Mouse (Mus musculus): ENCODE data around the gene Emp1.

Emp1 gene

GRCm38 (mm10) chr6:135363344-135364040 lies 1.1 kb downstream of the Emp1 start:
- in situ Hi-C loops (cut with MboI): no loop called here

GRCm38 (mm10) chr6:135364041-135364745 lies 1.8 kb downstream of the Emp1 start:
- in situ Hi-C loops (cut with MboI): no loop called here

GRCm38 (mm10) chr6:135364891-135365301 lies 2.6 kb downstream of the Emp1 start:
- in situ Hi-C loops (cut with MboI): no loop called here

- in situ Hi-C loops (cut with MboI): no loop called here
Measured at GRCm38 (mm10) chr6:135365614-135366013, 3.3 kb downstream of the Emp1 start.

GRCm38 (mm10) chr6:135368230-135368629 lies 5.9 kb downstream of the Emp1 start:
- in situ Hi-C loops (cut with MboI): no loop called here

GRCm38 (mm10) chr6:135369551-135369968 lies 7.2 kb downstream of the Emp1 start:
- in situ Hi-C loops (cut with MboI): no loop called here

GRCm38 (mm10) chr6:135370954-135371353 lies 8.6 kb downstream of the Emp1 start:
- in situ Hi-C loops (cut with MboI): no loop called here

- in situ Hi-C loops (cut with MboI): no loop called here
Measured at GRCm38 (mm10) chr6:135373357-135373756, 11.0 kb downstream of the Emp1 start.

- in situ Hi-C loops (cut with MboI): loop anchor here (5.0 to 25.0 kb wide), 2 partner anchors 129 to 289 kb away; no protein-coding TSS in a partner anchor
Measured at GRCm38 (mm10) chr6:135375818-135376217, 13.5 kb downstream of the Emp1 start.

- in situ Hi-C loops (cut with MboI): loop anchor here (5.0 to 25.0 kb wide), 2 partner anchors 129 to 289 kb away; no protein-coding TSS in a partner anchor
Measured at GRCm38 (mm10) chr6:135376248-135376647, 13.9 kb downstream of the Emp1 start.

GRCm38 (mm10) chr6:135377583-135378319 lies 15.4 kb downstream of the Emp1 start:
- in situ Hi-C loops (cut with MboI): loop anchor here (5.0 to 25.0 kb wide), 2 partner anchors 130 to 290 kb away; no protein-coding TSS in a partner anchor

- in situ Hi-C loops (cut with MboI): loop anchor here (25.0 kb wide), 1 partner anchor 297 kb away; no protein-coding TSS in a partner anchor
Measured at GRCm38 (mm10) chr6:135383919-135384318, 21.6 kb downstream of the Emp1 start.

- in situ Hi-C loops (cut with MboI): loop anchor here (25.0 kb wide), 1 partner anchor 299 kb away; no protein-coding TSS in a partner anchor
Measured at GRCm38 (mm10) chr6:135385738-135386459, 23.6 kb downstream of the Emp1 start.

- in situ Hi-C loops (cut with MboI): loop anchor here (25.0 kb wide), 1 partner anchor 300 kb away; no protein-coding TSS in a partner anchor
Measured at GRCm38 (mm10) chr6:135387653-135388052, 25.3 kb downstream of the Emp1 start.

GRCm38 (mm10) chr6:135388711-135389110 lies 26.4 kb downstream of the Emp1 start:
- in situ Hi-C loops (cut with MboI): loop anchor here (25.0 kb wide), 1 partner anchor 301 kb away; no protein-coding TSS in a partner anchor

GRCm38 (mm10) chr6:135390398-135390797 lies 28.1 kb downstream of the Emp1 start:
- in situ Hi-C loops (cut with MboI): loop anchor here (25.0 kb wide), 1 partner anchor 303 kb away; no protein-coding TSS in a partner anchor

- in situ Hi-C loops (cut with MboI): loop anchor here (25.0 kb wide), 1 partner anchor 308 kb away; no protein-coding TSS in a partner anchor
Measured at GRCm38 (mm10) chr6:135395375-135395774, 33.0 kb downstream of the Emp1 start.

- in situ Hi-C loops (cut with MboI): loop anchor here (25.0 kb wide), 1 partner anchor 310 kb away; no protein-coding TSS in a partner anchor
Measured at GRCm38 (mm10) chr6:135397089-135397488, 34.7 kb downstream of the Emp1 start.

GRCm38 (mm10) chr6:135397788-135398187 lies 35.4 kb downstream of the Emp1 start:
- in situ Hi-C loops (cut with MboI): loop anchor here (25.0 kb wide), 1 partner anchor 310 kb away; no protein-coding TSS in a partner anchor

- in situ Hi-C loops (cut with MboI): loop anchor here (25.0 kb wide), 1 partner anchor 312 kb away; no protein-coding TSS in a partner anchor
Measured at GRCm38 (mm10) chr6:135398801-135399200, 36.5 kb downstream of the Emp1 start.

- in situ Hi-C loops (cut with MboI): no loop called here
Measured at GRCm38 (mm10) chr6:135400306-135400705, 38.0 kb downstream of the Emp1 start.
